Mouse (Mus musculus) hindbrain, embryonic 15.5 days (tissue): Measurements from ENCODE around the gene Maml2. TPM values are rescaled to one million over a fixed set of nuclear protein-coding genes. Genes with fewer than 3 reads are reported as not detected.

Source experiments
- ATAC-seq: fragments of 200-750 bp; cut with Nextera tagmentation; 2 replicates; pipeline ENCODE4 v1.8.0; 2017; ENCODE audit warnings: low read depth, moderate number of reproducible peaks, moderate TSS enrichment; ENCODE audit not compliant: low FRiP score
- H3K27ac ChIP-seq: fragments of 300-500 bp; sonication (generic); replicated peaks from 2 replicates; pipeline ENCODE4 v1.5.1; 2015; ENCODE audit warnings: mild to moderate bottlenecking, inconsistent platforms
- H3K27me3 ChIP-seq: fragments of 300-500 bp; sonication (generic); 2 replicates; pipeline ENCODE4 v1.6.1; 2015; ENCODE audit warnings: control low read depth, inconsistent platforms
- H3K36me3 ChIP-seq: fragments of 300-500 bp; sonication (generic); 2 replicates; pipeline ENCODE4 v1.6.1; 2015; ENCODE audit warnings: control low read depth, inconsistent platforms
- H3K4me1 ChIP-seq: fragments of 300-500 bp; sonication (generic); replicated peaks from 2 replicates; pipeline ENCODE4 v1.6.1; 2015; ENCODE audit warnings: control low read depth, inconsistent platforms
- H3K4me2 ChIP-seq: fragments of 300-500 bp; sonication (generic); 2 replicates; pipeline ENCODE4 v1.6.1; 2015; ENCODE audit warnings: moderate library complexity, mild to moderate bottlenecking, inconsistent platforms
- H3K4me3 ChIP-seq: fragments of 300-500 bp; sonication (generic); 2 replicates; pipeline ENCODE4 v1.5.1; 2015; ENCODE audit warnings: mild to moderate bottlenecking, inconsistent platforms
- H3K9ac ChIP-seq: fragments of 300-500 bp; sonication (generic); 2 replicates; pipeline ENCODE4 v1.6.1; 2015; ENCODE audit warnings: inconsistent platforms
- H3K9me3 ChIP-seq: fragments of 300-500 bp; sonication (generic); 2 replicates; pipeline ENCODE4 v1.6.1; 2016; ENCODE audit warnings: control low read depth, inconsistent platforms
- WGBS: fragments of 180-500 bp; shearing (Covaris S2); methylation state at CpG from one replicate; pipeline ENCODE4 v1.1.7; 2015; 5-methylcytosine and 5-hydroxymethylcytosine counted together
- polyA plus RNA-seq: library from polyadenylated mRNA; unstranded; fragments of >200 nt; fragmentation: Nextera tagmentation; extraction: Ambion mirVana; gene quantifications from 2 replicates; pipeline ENCODE4 v1.2.1, GENCODE M21; 2015

The Maml2 gene
- polyA plus RNA-seq, 1 experiment from 2014 or later: 11.2 TPM

DNA sequence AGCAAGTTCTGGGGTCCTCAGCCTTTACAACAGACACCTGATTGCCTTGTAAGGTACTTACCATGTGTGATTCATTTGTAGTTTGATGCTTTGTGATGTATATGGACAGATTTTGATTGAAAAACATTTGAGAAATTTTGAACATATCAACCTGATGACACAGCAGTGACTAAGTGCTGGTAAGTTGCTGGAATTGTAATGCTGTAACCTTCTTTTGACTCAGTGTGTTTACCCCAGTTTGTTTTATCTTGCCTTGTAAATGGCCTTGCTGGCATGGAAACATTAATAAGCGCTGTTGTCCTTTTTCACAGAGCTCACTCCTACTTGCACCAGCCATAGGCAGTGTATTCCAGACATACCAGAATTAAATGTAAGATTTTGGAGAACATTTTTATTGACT is 163.2 kb downstream of the Maml2 start:
- Histone ChIP-seq H3K9ac (no peak overlapping the region), H3K4me3 (no peak overlapping the region), H3K27ac (no peak overlapping the region), H3K4me1 (0 out of 2 replicates have a peak, but pooled peaks cover 3% of the 10 kb centered on the region), H3K4me2 (no peak overlapping the region), H3K27me3 (no peaks in the 10 kb centered on the region), H3K36me3 (no peaks in the 10 kb centered on the region), H3K9me3 (no peaks in the 10 kb centered on the region)
- no peak for ATAC-seq
- WGBS: 100% methylated on average over 1 of the region's 1 CpGs

DNA sequence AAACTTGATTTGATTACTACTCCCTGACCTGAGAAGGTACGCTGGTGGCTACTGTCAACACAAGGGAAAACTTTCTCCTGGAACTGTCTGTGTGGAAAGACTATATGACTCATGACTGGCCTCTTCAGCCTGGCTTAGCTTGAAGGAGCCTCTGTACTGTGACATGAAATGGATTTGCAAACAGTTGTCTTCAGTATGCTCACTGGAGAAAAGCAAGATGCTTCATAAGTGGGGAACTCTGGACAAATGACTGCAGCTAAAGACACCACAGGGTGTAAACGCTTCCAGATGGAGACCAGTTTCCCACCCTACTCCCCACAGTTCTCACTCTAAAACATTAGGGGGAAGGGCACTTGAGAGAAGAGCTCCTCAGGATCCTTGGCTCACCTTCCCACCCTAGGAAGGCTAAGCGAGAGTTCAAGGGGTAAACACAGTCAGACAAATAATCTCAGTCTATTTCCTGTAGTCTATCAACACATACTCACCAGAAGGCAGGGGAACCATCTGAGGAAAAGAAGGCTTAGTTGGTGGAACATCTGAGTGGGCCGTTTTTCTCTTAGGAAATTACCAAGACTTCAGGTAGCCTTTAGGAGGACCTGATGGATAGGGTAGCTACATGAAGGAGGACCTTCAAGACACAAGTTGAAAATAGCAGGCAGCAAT is 167.7 kb downstream of the Maml2 start:
- H3K4me2 ChIP-seq: no peak overlapping the region
- no peak overlapping the region for H3K4me3 ChIP-seq
- ATAC-seq: no peak
- no peak overlapping the region for H3K9ac ChIP-seq
- no peaks in the 10 kb centered on the region for H3K27me3 ChIP-seq
- WGBS: 86% methylated on average over 4 of the region's 4 CpGs
- no peaks in the 10 kb centered on the region for H3K36me3 ChIP-seq
- no peaks in the 10 kb centered on the region for H3K9me3 ChIP-seq
- no peak overlapping the region for H3K27ac ChIP-seq
- 0 out of 2 replicates have a peak, but pooled peaks cover 3% of the 10 kb centered on the region for H3K4me1 ChIP-seq

DNA sequence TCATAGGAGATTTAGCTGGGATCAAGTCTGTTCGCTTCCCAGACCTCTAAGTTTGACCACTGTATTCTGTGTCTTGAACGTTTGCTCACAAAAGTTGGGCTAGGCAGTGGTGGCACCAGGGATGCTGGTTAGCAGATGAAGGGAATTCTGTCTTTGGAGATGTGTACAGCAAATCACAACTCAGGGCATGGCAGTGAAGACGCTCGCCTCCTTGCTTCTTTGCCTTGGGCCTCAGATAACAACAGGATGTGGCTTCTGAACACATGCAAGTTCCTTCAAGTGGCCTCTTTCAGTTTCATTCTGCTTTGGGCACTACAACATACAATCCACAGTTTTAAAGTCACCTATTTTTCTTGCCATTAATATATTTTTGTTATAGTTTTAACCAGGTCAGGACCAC is 168.6 kb downstream of the Maml2 start:
- no peak for ATAC-seq
- Histone ChIP-seq H3K4me3 (no peak overlapping the region), H3K9me3 (no peaks in the 10 kb centered on the region), H3K4me2 (no peak overlapping the region), H3K27ac (no peak overlapping the region), H3K36me3 (no peaks in the 10 kb centered on the region), H3K4me1 (0 out of 2 replicates have a peak, but pooled peaks cover 3% of the 10 kb centered on the region), H3K9ac (no peak overlapping the region), H3K27me3 (no peaks in the 10 kb centered on the region)
- 88% methylated on average over 4 of the region's 4 CpGs for WGBS

DNA sequence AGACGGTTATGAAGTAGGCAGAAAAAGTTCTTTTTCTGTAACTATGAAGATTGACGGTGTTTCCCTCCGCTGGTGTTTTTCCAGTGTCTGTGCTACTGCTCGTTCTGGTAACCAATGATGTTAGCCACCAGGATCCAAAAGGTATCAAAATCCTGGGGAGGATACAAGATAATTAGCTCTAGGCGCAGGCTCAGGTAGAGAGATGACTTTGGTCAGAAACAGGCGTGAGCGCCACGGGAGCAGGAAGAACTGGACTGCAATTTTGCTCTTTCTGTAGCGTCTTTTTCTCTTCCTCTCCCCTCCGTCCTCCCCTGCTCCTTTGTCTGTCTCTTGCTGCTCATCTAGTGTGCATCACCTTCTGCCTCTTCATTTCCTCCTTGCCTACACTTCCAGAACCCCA is 169.1 kb downstream of the Maml2 start:
- WGBS: 85% methylated on average over 10 of the region's 10 CpGs
- Histone ChIP-seq H3K27me3 (no peaks in the 10 kb centered on the region), H3K27ac (no peak overlapping the region), H3K9ac (no peak overlapping the region), H3K4me3 (no peak overlapping the region), H3K4me1 (0 out of 2 replicates have a peak, but pooled peaks cover 3% of the 10 kb centered on the region), H3K36me3 (no peaks in the 10 kb centered on the region), H3K9me3 (no peaks in the 10 kb centered on the region), H3K4me2 (no peak overlapping the region)
- ATAC-seq: no peak

DNA sequence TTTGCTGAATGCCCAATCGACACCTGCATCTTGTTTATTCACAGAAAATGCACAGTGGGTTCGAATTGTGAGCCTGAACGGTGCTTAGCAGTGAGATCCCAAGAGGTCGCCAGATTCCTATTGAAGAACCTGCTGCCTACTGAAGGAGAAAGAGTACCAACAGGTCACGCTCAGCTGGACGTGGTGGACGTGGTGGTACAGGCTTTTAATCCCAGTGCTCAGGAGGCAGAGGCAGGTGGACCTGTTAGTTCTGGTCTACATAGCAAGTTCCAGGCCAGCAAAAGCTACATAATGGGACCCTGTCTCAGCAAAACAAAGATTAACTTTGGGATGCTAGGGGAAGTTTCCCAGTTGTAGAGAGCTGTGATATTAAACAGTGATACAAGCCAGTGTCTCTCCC is 170.0 kb downstream of the Maml2 start:
- H3K9me3 ChIP-seq: no peaks in the 10 kb centered on the region
- H3K4me3 ChIP-seq: no peak overlapping the region

DNA sequence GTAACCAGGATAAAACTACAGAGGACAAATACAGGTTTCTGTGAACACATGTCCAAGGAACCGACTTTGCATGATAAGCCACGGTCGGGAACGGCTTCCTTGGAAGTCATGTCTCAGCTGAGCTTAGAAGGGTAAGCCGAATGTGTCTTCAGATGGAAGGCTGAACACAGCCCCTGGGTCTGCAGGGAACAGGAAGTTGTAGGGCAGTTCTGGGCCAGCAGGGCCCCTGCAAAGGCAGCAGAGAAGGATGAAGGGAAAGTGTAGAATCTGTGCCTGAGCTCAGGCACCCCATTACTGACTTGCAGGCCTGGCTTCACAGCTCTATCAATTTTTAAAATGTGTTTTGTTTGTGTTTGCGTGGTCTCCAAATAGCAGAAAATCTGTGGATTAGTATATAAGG is 171.0 kb downstream of the Maml2 start:
- H3K4me2 ChIP-seq: no peak overlapping the region
- no peaks in the 10 kb centered on the region for H3K27me3 ChIP-seq
- no peaks in the 10 kb centered on the region for H3K9me3 ChIP-seq
- H3K36me3 ChIP-seq: no peaks in the 10 kb centered on the region
- no peak for ATAC-seq
- no peak overlapping the region for H3K4me3 ChIP-seq
- H3K4me1 ChIP-seq: 0 out of 2 replicates have a peak, but pooled peaks cover 3% of the 10 kb centered on the region
- H3K9ac ChIP-seq: no peak overlapping the region
- 79% methylated on average over 6 of the region's 6 CpGs for WGBS
- no peak overlapping the region for H3K27ac ChIP-seq

More for the DNA sequence above, 170.0 kb downstream of the Maml2 start:
- 72% methylated on average over 7 of the region's 7 CpGs for WGBS
- no peak overlapping the region for H3K27ac ChIP-seq
- no peak overlapping the region for H3K9ac ChIP-seq
- no peak overlapping the region for H3K4me2 ChIP-seq
- H3K36me3 ChIP-seq: no peaks in the 10 kb centered on the region
- 0 out of 2 replicates have a peak, but pooled peaks cover 3% of the 10 kb centered on the region for H3K4me1 ChIP-seq
- ATAC-seq: no peak
- H3K27me3 ChIP-seq: no peaks in the 10 kb centered on the region

DNA sequence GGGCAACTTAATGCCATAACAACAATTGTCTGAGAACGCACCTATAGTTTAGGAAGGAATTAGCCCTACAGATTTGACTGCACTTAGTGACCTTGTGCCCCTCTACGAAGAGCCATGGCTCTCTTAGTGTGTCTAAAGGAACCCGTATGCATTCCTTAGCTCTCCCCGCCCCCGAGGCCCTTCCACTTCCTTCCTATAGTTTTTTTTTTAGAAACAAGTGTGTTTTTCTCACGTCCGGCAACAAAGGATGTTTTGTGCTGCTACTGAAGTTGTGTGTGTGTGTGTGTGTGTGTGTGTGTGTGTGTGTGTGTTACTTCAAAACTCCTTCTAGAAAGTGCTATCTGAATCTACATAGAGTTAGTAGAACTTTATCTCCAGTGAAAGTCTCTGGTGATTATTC is 172.3 kb downstream of the Maml2 start:
- Histone ChIP-seq H3K4me1 (0 out of 2 replicates have a peak, but pooled peaks cover 3% of the 10 kb centered on the region), H3K27me3 (no peaks in the 10 kb centered on the region), H3K4me2 (no peak overlapping the region), H3K4me3 (no peak overlapping the region), H3K36me3 (no peaks in the 10 kb centered on the region), H3K27ac (0 out of 2 replicates have a peak overlapping the region, but pooled peaks have one; percentile 19), H3K9me3 (no peaks in the 10 kb centered on the region), H3K9ac (no peak overlapping the region)
- no peak for ATAC-seq
- 55% methylated on average over 7 of the region's 7 CpGs for WGBS

DNA sequence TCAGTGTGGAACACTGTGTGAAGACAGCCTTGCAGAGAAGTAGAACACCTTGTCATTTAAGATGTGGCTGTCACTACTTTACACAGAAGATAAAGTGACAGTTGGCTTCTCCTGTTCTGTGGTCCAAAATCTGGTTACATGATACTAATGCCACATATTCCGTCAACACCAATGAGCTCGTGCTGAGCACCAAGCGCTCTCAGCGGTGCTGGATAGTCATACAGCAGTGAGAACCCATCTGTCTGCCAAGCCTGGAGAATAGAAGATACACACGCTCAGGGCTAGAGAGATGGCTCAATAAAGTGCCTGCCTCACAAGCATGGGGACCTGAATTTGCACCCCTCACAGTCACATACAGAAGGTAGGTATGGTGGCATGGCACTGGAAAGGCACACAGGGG is 177.2 kb downstream of the Maml2 start:
- no peak overlapping the region for H3K27ac ChIP-seq
- H3K27me3 ChIP-seq: no peaks in the 10 kb centered on the region
- no peak overlapping the region for H3K4me3 ChIP-seq
- no peak for ATAC-seq
- no peaks in the 10 kb centered on the region for H3K9me3 ChIP-seq
- no peaks in the 10 kb centered on the region for H3K36me3 ChIP-seq
- no peak overlapping the region for H3K9ac ChIP-seq
- no peaks in the 10 kb centered on the region for H3K4me1 ChIP-seq
- WGBS: 94% methylated on average over 5 of the region's 5 CpGs
- H3K4me2 ChIP-seq: no peak overlapping the region

DNA sequence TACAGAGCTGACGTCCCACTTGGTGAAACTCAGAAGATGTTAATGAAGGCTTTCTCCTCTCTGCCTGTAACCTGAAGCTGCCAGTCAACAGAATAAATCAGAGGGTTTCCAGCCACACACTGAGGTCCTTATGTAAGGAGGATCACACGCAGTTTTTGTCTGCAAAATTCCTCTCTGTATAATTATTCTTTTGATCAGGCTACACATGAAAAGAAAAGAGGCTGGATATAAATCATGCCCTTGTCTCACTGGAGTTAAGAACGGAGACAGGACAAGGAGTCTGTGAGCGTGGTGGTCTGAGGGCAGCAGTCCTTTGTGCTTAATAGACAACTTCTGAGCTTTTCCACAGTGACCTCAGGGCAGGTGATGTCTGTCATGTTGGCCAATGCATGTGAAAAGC is 181.5 kb downstream of the Maml2 start:
- no peaks in the 10 kb centered on the region for H3K36me3 ChIP-seq
- H3K4me3 ChIP-seq: no peak overlapping the region
- no peaks in the 10 kb centered on the region for H3K27me3 ChIP-seq
- no peak for ATAC-seq
- peaks cover 5% of the 10 kb centered on the region; the same call in 1 of the 2 replicates for H3K4me1 ChIP-seq
- no peak overlapping the region for H3K4me2 ChIP-seq
- H3K9me3 ChIP-seq: no peaks in the 10 kb centered on the region
- 9% methylated on average over 4 of the region's 4 CpGs for WGBS
- no peak overlapping the region for H3K9ac ChIP-seq
- no peak overlapping the region for H3K27ac ChIP-seq

DNA sequence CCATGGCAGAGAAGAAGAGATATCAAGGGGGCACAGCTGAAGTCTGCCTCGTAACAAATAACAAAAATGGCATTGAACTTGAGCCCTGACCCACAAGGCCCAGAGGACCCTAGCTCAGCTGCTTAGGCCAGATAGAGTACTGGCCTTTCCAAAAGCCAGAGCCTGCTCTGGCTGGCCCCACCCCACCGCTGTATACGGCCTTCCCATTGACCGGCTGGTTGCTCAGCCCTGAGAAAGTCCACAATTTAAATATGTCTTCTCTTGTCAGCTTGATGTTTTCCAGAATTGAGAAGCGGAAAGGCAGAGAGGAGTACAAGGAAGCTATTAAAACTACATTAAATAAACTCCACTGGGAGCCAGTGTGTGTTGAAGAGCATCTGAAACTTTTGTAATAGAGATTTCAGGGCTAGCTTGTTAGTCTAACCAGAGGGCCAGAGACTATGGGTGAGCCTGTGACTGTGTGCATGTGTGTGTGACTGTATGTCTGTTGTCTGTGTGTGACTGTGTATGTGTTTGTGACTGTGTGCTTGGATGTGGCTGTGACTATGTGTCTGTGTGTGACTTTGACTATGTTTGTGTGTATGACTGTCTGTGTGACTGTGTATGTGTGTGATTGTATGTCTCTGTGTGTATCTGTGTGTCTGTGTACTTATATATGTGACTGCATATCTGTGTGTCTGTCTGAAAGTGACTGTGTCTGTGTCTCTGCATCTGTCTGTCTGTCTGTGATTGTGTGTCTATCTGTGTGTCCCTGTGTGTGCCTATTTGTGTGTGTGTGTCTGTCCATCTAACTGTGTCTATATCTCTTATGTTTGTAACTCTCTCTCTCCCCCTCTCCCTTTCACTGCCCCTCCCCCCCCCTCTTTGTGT is 185.7 kb downstream of the Maml2 start:
- WGBS: 59% methylated on average over 5 of the region's 5 CpGs
- ATAC-seq: peak; percentile 59; the same call in 1 of the 2 replicates
- H3K27ac ChIP-seq: no peak overlapping the region
- peaks cover 5% of the 10 kb centered on the region; the same call in 1 of the 2 replicates for H3K4me1 ChIP-seq
- H3K4me2 ChIP-seq: no peak overlapping the region
- no peak overlapping the region for H3K4me3 ChIP-seq
- no peaks in the 10 kb centered on the region for H3K27me3 ChIP-seq
- no peak overlapping the region for H3K9ac ChIP-seq
- no peaks in the 10 kb centered on the region for H3K36me3 ChIP-seq
- no peaks in the 10 kb centered on the region for H3K9me3 ChIP-seq

DNA sequence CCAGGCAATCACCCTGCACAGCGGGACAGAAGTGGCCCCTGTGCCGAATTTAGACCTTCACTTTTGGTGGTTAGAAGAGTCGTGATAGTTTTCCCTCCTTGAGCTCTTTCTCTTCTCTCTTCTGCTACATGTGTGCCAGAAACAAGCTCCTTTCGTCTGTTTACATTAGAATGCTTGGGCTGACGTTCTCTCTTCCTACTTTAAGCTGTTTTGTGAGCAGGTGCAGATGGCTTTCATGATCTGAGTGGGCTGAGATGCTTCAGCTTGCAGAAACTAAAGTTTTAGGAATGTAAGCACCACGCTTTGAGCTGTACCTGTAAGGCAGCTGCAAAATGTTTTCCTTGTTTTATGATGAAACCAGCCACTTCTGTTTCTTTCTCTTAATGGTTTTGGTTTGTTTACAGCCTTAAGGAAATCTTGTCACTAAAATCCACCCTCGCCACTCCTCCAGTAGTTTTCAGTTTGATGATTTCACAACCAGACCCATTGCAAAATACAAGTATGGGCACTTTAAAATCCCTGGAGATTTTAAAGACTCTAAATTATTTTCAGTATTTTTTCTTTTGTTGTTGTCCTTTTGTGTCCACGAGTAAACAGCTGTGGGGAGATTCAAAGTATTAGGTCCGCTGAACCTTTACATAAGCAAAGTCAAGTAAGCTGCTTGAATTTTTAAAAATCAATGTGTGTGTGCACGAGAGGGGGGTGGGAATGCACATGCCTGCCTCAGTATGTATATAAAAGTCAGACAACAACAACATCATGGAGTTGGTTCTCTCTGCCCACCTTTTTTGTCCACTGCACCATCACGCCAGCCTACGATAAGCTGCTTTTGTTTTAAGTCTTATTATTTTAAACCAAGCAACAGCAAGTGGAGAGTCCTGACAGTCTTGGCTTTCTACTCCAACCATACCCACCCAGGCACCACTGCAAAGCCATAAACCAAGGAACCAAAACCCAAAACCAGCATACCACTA is 186.8 kb downstream of the Maml2 start:
- no peak overlapping the region for H3K9ac ChIP-seq
- no peak overlapping the region for H3K4me2 ChIP-seq
- WGBS: 60% methylated on average over 12 of the region's 12 CpGs
- no peaks in the 10 kb centered on the region for H3K9me3 ChIP-seq
- H3K4me3 ChIP-seq: no peak overlapping the region
- peaks cover 5% of the 10 kb centered on the region; the same call in 1 of the 2 replicates for H3K4me1 ChIP-seq
- no peaks in the 10 kb centered on the region for H3K27me3 ChIP-seq
- no peak overlapping the region for H3K27ac ChIP-seq
- ATAC-seq: no peak
- no peaks in the 10 kb centered on the region for H3K36me3 ChIP-seq
